Mouse (Mus musculus) urinary bladder, adult 2 months (tissue): ENCODE data around the gene Afdn. TPM values are rescaled to one million over a fixed set of nuclear protein-coding genes. Genes with fewer than 3 reads are reported as not detected.
A peak's percentile ranks its signal among the peaks of the same experiment; 100 is the strongest.
"Not testable (repeated sequence)": the region's sequence is repeated elsewhere in the genome, so short reads cannot be mapped to it uniquely, and the experiment has no call there.

ENCODE experiments used
- DNase-seq: peaks from one replicate; pipeline ENCODE4 v3.0.0; 2022; ENCODE audit warnings: low spot score
- polyA plus RNA-seq: library from polyadenylated mRNA; depleted of rRNA; stranded (reverse); fragments of >200 nt; gene quantifications from 2 replicates; pipeline ENCODE4 v1.2.3, GENCODE M21; 2012

The Afdn gene
- polyA plus RNA-seq, 1 experiment: 42.2 TPM

- no peak for DNase-seq
Measured at GRCm38 (mm10) chr17:13874245-13874644, 113.9 kb downstream of the Afdn start.

GRCm38 (mm10) chr17:13877460-13877859, 117.1 kb downstream of the Afdn start:
- DNase-seq: no peak

GRCm38 (mm10) chr17:13879731-13880130, 119.4 kb downstream of the Afdn start:
- no peak for DNase-seq

GRCm38 (mm10) chr17:13883540-13883939, 123.2 kb downstream of the Afdn start:
- no peak for DNase-seq

- DNase-seq: no peak
Measured at GRCm38 (mm10) chr17:13889818-13890434, 129.6 kb downstream of the Afdn start.

- DNase-seq: no peak
Measured at GRCm38 (mm10) chr17:13890932-13891331, 130.6 kb downstream of the Afdn start.

GRCm38 (mm10) chr17:13898838-13899237, 138.5 kb downstream of the Afdn start:
- no peak for DNase-seq

GRCm38 (mm10) chr17:13899241-13899640, 138.9 kb downstream of the Afdn start:
- no peak for DNase-seq

GRCm38 (mm10) chr17:13903793-13904192, 143.5 kb downstream of the Afdn start:
- DNase-seq: no peak

GRCm38 (mm10) chr17:13907082-13907481, 146.7 kb downstream of the Afdn start:
- DNase-seq: no peak

- no peak for DNase-seq
Measured at GRCm38 (mm10) chr17:13907681-13908080, 147.3 kb downstream of the Afdn start.

GRCm38 (mm10) chr17:13913951-13914350, 153.6 kb downstream of the Afdn start:
- DNase-seq: no peak

- no peak for DNase-seq
Measured at GRCm38 (mm10) chr17:13914531-13914930, 154.2 kb downstream of the Afdn start.

- no peak for DNase-seq
Measured at GRCm38 (mm10) chr17:13920771-13921170, 160.4 kb downstream of the Afdn start.

- DNase-seq: no peak
Measured at GRCm38 (mm10) chr17:13923418-13923817, 163.1 kb downstream of the Afdn start.

- DNase-seq: no peak
Measured at GRCm38 (mm10) chr17:13924588-13924987, 164.2 kb downstream of the Afdn start.

GRCm38 (mm10) chr17:13925931-13926330, 165.6 kb downstream of the Afdn start:
- no peak for DNase-seq

- DNase-seq: no peak
Measured at GRCm38 (mm10) chr17:13930421-13930820, 170.1 kb downstream of the Afdn start.

GRCm38 (mm10) chr17:13935364-13935763, 175.0 kb downstream of the Afdn start:
- not testable (repeated sequence) for DNase-seq

GRCm38 (mm10) chr17:13937787-13938186, 177.4 kb downstream of the Afdn start:
- peak; percentile 2 for DNase-seq

GRCm38 (mm10) chr17:13938652-13939051, 178.3 kb downstream of the Afdn start:
- peak; percentile 10 for DNase-seq

- peak; percentile 4 for DNase-seq
Measured at GRCm38 (mm10) chr17:13939231-13939630, 178.9 kb downstream of the Afdn start.

GRCm38 (mm10) chr17:13940487-13940886, 180.1 kb downstream of the Afdn start:
- DNase-seq: no peak

- not testable (repeated sequence) for DNase-seq
Measured at GRCm38 (mm10) chr17:13948073-13948472, 187.7 kb downstream of the Afdn start, which contains the start of gene Gm7168. Gene Gm7168, plus strand, starts transcription at chr17:13948373.
